Mouse (Mus musculus) gastrocnemius, adult 2 months (tissue): ENCODE measurements around the gene Ugt3a1. TPM values are rescaled to one million over a fixed set of nuclear protein-coding genes. Genes with fewer than 3 reads are reported as not detected.

Experiments used
- DNase-seq: peaks from one replicate; pipeline ENCODE4 v3.0.0; 2022
- H3K27ac ChIP-seq: fragments of 200-600 bp; 2 replicates; pipeline ENCODE4 v1.8.1; 2022; ENCODE audit warnings: mild to moderate bottlenecking
- H3K4me3 ChIP-seq: fragments of 200-600 bp; 2 replicates; pipeline ENCODE4 v1.8.1; 2022; ENCODE audit warnings: mild to moderate bottlenecking, moderate library complexity
- CTCF ChIP-seq: fragments of 200-600 bp; IDR thresholded peaks from 2 replicates; pipeline ENCODE4 v1.8.1; 2022; ENCODE audit warnings: antibody characterized with exemption, mild to moderate bottlenecking, moderate library complexity
- intact Hi-C: fragments of 180-260 bp; cut with DNase I; formaldehyde crosslinking; loops from one replicate; pipeline ENCODE4 v1.15.1; 2025
- total RNA-seq, 2 experiments: library from RNA; stranded (reverse); gene quantifications; 2 replicates each; pipeline ENCODE4 v1.2.3; 2021

The Ugt3a1 gene
- total RNA-seq, 2 experiments from 2014 or later: not detected

GRCm38 (mm10) chr15:9336616-9337015 is 59.9 kb downstream of the Ugt3a1 start:
- DNase-seq: no peak
- no peak for TF ChIP-seq CTCF
- Histone ChIP-seq H3K4me3 (no peak overlapping the region), H3K27ac (no peak overlapping the region)
- intact Hi-C loops: loop anchor here (10.0 kb wide), 1 partner anchor 52 kb away; no protein-coding TSS in a partner anchor

DNA sequence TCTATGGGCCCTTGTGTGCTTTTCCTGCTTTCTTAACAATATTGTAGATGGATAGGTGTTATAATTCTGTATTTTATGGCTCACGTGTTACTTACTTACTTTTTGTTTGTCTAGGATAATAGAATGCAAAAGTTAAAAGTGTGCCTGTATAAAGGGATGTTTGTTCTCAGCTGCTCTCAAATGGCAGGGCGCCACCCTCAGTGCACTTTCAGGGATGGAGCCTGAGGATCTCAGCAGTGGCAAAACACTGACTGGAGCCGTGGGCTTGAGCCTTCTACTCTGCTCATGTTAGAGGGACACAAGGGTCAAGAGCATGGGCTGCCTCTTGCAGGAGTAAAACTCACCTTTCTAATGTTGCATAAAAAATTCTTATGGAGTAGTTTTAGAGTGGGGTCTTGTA is 60.3 kb downstream of the Ugt3a1 start:
- intact Hi-C loops: loop anchor here (10.0 kb wide), 1 partner anchor 52 kb away; no protein-coding TSS in a partner anchor
- no peak for DNase-seq
- no peak for TF ChIP-seq CTCF
- Histone ChIP-seq H3K4me3 (no peak overlapping the region), H3K27ac (no peak overlapping the region)

DNA sequence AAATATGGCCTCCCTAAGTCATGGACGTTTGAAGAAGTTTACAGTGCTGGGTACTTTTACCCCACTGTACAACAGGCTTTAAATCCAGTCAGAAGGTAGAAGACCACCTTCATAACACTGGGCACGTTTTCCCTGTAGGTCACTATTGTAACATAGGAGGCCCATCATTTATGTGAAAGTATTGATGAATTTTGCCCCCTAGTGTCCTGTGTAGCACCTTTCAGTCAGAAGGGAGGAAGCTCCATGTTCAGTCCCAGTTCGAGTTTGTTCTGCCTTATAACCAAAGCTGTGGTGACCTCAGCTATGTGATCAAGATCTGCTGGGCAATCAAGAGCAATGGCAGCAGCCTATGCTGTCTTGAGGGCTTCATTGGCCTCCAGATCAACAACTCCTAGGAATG is 72.1 kb downstream of the Ugt3a1 start:
- Histone ChIP-seq H3K27ac (no peak overlapping the region), H3K4me3 (no peak overlapping the region)
- intact Hi-C loops: no loop called here
- TF ChIP-seq CTCF: no peak
- DNase-seq: no peak

DNA sequence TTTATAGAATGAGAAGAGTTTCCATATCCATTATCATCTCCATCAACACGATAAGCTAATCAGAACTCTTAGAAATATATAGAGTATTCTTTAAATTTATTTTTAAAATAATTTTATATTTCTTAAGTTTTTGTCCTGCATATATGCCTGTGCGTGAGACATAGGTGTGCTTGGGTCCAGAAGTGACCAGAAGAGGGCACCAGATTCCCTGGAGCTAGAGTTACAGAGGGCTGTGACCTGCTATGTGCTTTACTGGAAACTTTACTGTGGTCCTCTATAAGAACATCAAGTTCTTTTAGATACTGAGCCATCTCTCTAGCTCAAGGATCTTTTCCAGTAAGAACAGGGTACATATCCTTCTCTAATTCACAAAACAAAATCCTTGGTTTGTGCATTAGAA is 86.1 kb downstream of the Ugt3a1 start:
- DNase-seq: no peak
- H3K4me3 ChIP-seq: no peak overlapping the region
- no peak for TF ChIP-seq CTCF
- no peak overlapping the region for H3K27ac ChIP-seq
- intact Hi-C loops: no loop called here

Other genes starting within 250 kb of the Ugt3a1 start
- gene Nadk2, start 205.6 kb upstream of the Ugt3a1 start, total RNA-seq: 10 to 100 TPM; 32.2 to 42.6 TPM
- gene Lmbrd2, start 136.3 kb upstream of the Ugt3a1 start, total RNA-seq: 10 to 100 TPM; 14.8 to 15.1 TPM
- under 1 TPM; 0.48 to 0.61 TPM for gene Skp2, start 121.5 kb upstream of the Ugt3a1 start, total RNA-seq
- gene Ugt3a2, start 58.7 kb downstream of the Ugt3a1 start, total RNA-seq: not detected
- not detected for gene Capsl, start 159.1 kb downstream of the Ugt3a1 start, total RNA-seq